Mouse (Mus musculus): Measurements from ENCODE around the gene Foxi3. TPM values are rescaled to one million over a fixed set of nuclear protein-coding genes. Genes with fewer than 3 reads are reported as not detected.

Gene Foxi3
- not detected in 2 replicates for total RNA-seq (2017)

DNA sequence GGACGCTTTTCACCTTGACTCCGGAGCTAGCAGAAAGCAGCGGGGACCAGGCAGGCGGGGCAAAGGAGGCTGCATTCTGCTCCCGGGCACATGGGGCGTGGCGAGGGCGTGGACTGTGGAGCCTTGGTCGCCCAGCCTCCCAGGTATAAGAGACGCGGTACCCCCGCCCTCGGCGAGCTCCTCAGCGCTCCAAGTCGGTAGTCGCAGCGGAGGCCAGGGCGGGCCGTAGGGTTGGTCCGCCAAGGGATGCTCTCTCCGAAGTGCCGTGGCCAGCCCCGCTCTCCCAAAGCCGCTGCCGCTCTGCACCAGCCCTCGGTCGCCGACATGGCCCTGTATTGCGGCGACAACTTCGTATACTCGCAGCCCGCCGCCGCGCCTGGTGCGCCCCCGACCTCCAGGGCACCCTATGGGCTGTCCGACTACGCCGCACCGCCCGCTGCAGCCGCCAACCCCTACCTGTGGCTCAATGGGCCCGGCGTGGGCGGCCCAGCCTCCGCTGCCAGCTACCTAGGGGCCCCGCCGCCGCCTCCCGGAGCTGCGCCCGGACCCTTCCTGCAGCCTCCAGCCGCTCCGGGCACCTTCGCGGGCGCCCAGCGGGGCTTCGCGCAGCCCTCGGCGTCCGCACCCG is at the start of gene Foxi3:
Gene Foxi3, plus strand, starts transcription at position 247 of the 628 bp plus-strand sequence.
- ATAC-seq (replicated peaks in 1 of 2; ENCODE audit: insufficient read depth in 1 of 2, low FRiP score in 2 of 2, low TSS enrichment in 1 of 2, low read depth in 1 of 2, poor library complexity in 2 of 2, severe bottlenecking in 2 of 2) = peak in 1 of 2 experiments; percentile 52; a peak in 1 of 4 replicates

DNA sequence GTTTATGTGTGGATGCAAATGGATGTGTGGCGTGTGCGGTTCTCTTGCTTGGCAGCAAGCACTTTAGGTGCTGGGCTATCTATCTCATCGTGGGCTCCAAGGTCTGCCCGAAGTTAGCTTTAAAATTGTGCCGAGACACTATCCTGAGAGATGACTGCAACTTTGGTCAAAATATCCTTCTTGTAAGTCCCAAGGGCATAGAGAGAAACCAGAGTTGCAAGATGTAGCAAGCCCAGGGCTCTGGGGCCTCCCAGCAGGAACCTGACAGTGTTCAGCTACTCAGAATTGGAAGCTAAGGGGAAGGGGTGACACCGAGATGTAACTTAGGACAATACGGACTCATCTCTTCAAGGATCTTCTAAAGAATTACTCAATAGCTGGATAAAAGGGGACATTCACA is 46.8 kb upstream of the Foxi3 start:
- no peak for ATAC-seq (replicated peaks in 1 of 2; ENCODE audit: insufficient read depth in 1 of 2, low FRiP score in 2 of 2, low TSS enrichment in 1 of 2, low read depth in 1 of 2, poor library complexity in 2 of 2, severe bottlenecking in 2 of 2)

DNA sequence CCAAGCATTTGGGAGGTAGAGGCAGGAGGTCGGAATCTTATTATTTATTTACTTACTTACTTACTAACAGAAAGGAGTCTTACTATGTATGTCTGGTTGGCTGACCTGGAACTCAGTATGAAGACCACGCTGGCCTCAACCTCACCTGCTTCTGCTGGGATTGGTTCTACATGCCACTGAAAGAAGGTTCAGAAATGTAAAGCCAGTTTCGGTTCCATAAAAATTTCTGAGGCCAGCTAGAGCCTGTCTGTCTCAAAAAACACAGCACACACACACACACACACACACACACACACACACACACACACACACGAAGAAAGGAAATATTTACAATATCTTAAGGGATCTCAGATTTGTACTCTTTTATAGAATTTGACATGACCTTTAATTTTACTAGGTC is 46.0 kb upstream of the Foxi3 start:
- no peak for ATAC-seq (replicated peaks in 1 of 2; ENCODE audit: insufficient read depth in 1 of 2, low FRiP score in 2 of 2, low TSS enrichment in 1 of 2, low read depth in 1 of 2, poor library complexity in 2 of 2, severe bottlenecking in 2 of 2)

DNA sequence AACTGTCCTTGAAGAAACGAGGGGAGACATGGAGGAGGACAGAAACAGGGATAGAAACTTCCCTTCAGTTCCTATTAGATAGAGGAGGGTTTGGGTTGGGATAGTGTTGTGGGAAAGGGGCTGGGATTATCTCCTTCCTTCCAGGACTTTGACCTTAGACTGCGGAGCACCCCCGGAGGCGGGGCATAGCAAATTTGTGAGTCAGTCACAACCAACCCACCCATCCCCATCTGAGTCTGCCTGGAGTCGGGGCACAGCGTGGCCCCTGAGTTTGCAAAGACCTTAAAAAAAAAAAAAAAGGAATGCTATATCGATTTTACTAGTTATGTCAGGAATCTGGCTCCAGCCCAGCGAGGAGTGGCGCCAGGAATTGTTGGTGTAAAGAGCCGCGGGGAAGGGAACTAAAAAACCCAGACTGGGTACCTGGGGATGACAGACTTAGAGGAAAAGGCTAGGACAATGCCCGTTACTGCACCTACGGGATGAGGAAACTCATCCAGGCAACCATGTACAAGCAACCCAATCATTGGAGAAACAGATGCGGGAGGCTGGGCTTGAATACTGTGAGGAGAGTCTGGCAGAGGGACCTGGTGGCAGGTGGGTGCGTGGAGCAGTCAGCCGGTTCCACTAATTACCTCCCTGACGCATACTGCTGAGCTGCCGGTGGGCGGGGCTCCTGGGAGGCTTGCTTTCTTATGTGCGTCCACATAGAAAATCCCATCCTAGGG is 44.5 kb upstream of the Foxi3 start:
- ATAC-seq (replicated peaks in 1 of 2; ENCODE audit: insufficient read depth in 1 of 2, low FRiP score in 2 of 2, low TSS enrichment in 1 of 2, low read depth in 1 of 2, poor library complexity in 2 of 2, severe bottlenecking in 2 of 2) = no peak; a peak in 1 of 4 replicates

DNA sequence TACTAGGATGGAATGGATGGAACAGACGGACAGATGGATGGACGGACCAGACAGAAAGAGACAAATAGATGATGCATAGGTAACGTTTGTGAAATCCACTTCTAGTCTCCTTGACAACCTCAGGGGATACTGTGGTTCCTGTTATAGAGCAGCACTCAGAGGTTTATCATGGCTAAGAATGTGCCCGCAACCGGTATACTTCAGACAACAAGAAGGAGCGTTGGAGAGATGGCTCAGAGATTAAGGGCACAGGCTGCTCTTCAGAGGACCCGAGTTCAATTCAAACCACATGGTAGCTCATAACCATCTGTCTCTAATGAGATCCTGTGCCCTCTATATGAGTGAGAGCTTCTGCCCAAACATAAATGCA is 44.0 kb upstream of the Foxi3 start:
- no peak for ATAC-seq (replicated peaks in 1 of 2; ENCODE audit: insufficient read depth in 1 of 2, low FRiP score in 2 of 2, low TSS enrichment in 1 of 2, low read depth in 1 of 2, poor library complexity in 2 of 2, severe bottlenecking in 2 of 2)

DNA sequence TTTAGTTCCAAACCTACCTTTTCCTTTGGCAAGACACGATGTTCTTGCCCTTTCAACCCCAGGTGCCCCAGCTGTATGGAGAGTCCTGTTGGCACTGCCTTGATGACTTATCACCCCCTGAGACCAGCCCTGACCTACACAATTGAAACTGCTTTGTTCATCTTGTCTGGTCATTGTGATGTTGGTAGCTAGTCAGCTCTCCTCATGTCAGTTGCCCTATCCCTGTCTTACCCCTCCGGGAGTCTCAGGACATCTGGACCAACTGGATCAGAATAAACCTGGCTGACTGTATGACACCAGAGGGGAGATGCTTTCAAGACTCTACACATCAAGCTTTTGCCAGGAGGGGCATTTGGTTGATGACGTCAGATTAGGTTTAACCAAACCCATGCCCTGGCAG is 37.5 kb upstream of the Foxi3 start, which contains the start of gene Tex37:
Gene Tex37, minus strand, starts transcription at position 101 of the 400 bp plus-strand sequence.
- ATAC-seq (replicated peaks in 1 of 2; ENCODE audit: insufficient read depth in 1 of 2, low FRiP score in 2 of 2, low TSS enrichment in 1 of 2, low read depth in 1 of 2, poor library complexity in 2 of 2, severe bottlenecking in 2 of 2) = no peak

DNA sequence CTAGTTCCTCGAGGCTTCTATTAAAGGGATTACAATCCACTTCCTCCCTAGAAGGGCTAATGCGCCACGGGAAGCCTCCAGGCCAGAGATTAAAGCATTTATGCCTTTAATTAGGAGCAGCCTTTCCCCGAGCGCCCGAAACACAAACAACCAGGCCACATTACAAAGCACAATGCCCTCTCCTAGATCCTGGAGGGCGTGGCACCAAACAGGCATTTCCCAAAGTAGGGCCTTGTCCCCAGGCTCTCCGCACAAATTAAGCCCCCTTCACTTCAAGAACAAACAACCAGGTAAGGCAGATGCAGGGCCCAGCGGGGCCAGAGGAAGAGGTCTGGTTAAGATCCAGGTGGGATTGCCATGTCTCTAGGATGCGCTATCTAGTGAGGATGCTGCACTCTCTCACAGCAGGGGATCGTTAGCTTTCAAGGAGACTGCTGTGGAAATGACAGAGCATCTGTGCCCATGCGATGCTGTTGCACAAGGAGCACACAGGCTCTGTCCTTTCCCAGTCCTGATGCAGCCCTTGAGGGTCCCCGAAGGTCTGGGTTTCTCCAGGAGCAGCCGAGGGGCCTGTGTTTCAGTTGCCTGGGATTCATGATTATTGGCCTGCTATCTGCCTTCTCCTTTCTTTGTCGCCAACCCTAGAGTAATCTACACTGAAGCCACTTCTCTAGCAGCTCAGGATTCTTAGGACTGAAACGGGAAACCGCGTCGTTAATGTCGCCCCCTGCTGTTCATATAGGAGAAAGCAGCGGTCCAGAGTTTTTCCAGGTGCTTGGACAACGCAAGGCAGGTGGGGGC is 34.9 kb upstream of the Foxi3 start:
- peak; percentile 53 to 79; a peak in 3 of 4 replicates for ATAC-seq (replicated peaks in 1 of 2; ENCODE audit: insufficient read depth in 1 of 2, low FRiP score in 2 of 2, low TSS enrichment in 1 of 2, low read depth in 1 of 2, poor library complexity in 2 of 2, severe bottlenecking in 2 of 2)

DNA sequence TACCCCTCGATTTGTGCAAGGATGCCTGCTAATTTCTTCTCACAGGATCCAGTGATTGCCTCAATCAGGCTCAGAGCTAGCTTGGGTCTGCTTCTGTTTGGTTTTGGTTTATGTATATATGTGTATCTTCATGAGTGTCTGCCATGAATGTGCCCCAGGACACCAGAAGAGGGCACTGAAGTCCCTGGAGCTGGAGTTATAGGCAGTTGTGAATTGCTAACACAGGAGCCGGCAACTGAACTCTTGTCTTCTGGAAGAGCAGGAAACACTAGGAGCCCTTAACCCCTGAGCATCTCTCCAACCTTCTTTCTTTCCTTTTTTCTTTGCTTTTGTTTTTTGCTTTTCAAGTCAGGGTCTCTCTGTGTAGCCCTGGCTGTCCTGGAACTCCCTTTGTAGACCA is 24.5 kb upstream of the Foxi3 start:
- ATAC-seq (replicated peaks in 1 of 2; ENCODE audit: insufficient read depth in 1 of 2, low FRiP score in 2 of 2, low TSS enrichment in 1 of 2, low read depth in 1 of 2, poor library complexity in 2 of 2, severe bottlenecking in 2 of 2) = no peak

DNA sequence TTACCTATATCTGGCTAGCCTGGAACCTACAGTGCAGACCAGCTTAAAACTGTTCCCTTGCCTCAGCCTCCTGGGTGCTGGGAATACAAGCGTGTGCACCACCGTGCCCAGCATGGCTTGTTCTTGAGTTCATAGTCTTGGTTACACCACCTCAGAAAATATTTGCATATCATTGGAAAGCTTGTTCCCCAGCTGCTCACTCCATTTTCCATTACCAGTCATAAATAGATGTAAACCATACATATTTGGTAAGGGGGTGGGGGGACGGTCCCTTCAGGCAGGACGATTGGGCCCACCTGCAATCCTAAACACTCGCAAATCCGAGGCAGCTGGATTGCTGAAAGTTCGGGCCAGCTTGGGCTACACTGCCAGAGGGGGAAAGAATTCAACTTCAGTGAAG is 3.1 kb upstream of the Foxi3 start:
- no peak for ATAC-seq (replicated peaks in 1 of 2; ENCODE audit: insufficient read depth in 1 of 2, low FRiP score in 2 of 2, low TSS enrichment in 1 of 2, low read depth in 1 of 2, poor library complexity in 2 of 2, severe bottlenecking in 2 of 2)

DNA sequence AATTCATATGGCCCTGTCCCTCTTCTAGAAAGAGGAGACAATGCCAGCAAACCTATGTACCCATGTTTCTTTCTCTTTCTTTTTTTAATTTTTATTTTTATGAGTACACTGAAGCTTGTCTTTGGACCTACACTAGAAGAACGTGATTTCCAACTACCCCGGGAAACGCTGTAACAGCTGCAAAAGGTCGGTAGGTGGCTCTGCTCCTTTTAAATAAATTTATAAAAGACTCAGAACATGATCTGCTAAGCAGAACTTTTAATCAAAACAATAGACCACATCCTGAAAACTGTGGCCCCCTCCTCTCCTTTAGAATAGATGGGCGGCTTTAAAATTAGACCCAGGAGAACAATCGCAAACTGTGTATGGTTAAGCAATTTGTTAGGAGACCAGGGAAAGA is 2.3 kb upstream of the Foxi3 start:
- no peak for ATAC-seq (replicated peaks in 1 of 2; ENCODE audit: insufficient read depth in 1 of 2, low FRiP score in 2 of 2, low TSS enrichment in 1 of 2, low read depth in 1 of 2, poor library complexity in 2 of 2, severe bottlenecking in 2 of 2)

DNA sequence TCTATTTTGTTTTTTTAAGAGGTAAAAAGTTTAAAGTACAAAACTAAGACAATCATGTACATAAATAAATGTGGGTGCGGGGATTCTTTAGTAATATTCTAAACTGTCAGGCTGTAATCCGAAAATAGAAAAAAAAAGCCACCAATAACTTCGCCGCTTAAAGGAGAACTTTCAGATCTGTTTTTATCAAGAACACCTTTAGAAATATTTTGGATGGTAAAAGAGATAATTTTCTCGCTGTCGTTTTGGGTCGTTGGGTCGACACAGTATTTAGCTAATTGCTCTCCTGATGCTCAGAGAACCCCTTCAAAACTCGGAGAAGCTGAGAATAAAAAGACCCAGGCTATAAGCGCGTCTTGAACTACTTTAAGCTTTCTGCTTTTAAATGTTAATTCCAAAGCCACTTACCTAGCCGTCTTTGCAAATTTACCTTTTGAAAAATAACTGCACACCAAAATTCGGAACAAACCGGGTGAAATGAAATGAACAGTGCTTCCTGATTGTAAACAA is 985 bp upstream of the Foxi3 start:
- no peak for ATAC-seq (replicated peaks in 1 of 2; ENCODE audit: insufficient read depth in 1 of 2, low FRiP score in 2 of 2, low TSS enrichment in 1 of 2, low read depth in 1 of 2, poor library complexity in 2 of 2, severe bottlenecking in 2 of 2)

DNA sequence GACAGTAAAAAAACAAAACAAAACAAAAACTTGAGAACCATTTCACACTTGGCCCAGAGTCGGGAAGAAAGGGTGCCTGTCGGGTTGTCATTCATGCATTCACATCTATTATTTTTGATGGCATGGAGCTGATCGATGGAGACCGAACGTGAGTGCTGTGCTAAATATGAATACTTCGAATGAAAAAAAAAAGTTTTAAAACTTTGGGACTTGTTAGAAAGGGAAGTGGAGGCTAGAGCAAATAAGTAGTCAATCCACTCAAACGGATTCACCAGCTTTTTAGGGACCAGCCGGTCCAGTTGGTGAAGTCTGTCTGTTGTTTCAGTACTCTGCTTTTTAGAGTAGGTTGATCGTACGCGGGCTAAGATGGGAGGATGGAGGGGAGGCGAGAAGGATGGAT is 490 bp upstream of the Foxi3 start:
- no peak for ATAC-seq (replicated peaks in 1 of 2; ENCODE audit: insufficient read depth in 1 of 2, low FRiP score in 2 of 2, low TSS enrichment in 1 of 2, low read depth in 1 of 2, poor library complexity in 2 of 2, severe bottlenecking in 2 of 2)

DNA sequence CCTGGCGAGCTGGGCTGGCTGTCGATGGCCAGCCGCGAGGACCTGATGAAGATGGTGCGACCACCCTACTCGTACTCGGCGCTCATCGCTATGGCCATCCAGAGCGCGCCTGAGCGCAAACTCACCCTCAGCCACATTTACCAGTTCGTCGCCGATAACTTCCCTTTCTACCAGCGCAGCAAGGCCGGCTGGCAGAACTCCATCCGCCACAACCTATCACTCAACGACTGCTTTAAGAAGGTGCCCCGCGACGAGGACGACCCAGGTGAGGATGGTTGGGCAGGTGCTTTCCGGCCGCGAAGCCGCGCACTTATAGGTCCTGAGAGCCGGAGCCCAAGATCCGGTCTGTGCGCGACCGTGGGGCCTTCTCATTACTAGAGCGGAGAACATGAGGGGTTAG is 605 bp downstream of the Foxi3 start:
- peak; percentile 40 to 62 for ATAC-seq (replicated peaks in 1 of 2; ENCODE audit: insufficient read depth in 1 of 2, low FRiP score in 2 of 2, low TSS enrichment in 1 of 2, low read depth in 1 of 2, poor library complexity in 2 of 2, severe bottlenecking in 2 of 2)

DNA sequence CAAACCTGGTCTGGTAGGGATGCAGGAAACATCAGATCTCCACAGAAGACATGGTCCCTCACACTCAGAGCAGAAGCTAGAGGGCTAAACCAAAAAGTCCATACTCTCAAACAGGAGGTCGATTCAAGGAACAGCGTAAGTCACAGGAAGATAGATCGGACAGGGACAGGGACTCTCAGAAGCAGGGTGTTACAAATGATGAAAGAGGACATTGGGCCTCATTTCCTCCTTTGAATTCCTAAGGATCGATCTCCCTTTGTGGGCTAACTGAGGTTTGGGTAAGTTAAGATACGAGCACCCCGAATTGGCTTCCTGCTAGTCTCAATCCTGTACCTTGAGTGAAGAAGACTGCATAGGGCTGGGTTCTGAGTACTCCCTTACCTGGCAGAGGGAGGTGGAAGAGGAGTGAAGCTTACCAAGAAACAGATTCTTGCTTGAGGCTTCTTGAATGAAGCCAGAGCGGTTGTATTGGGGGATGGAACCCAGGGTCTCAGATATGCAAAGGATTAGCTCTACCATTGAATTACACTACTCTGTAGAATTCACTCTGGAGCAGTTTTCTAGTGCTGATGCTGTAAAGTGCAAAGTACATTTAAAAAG is 1.1 kb downstream of the Foxi3 start:
- ATAC-seq (replicated peaks in 1 of 2; ENCODE audit: insufficient read depth in 1 of 2, low FRiP score in 2 of 2, low TSS enrichment in 1 of 2, low read depth in 1 of 2, poor library complexity in 2 of 2, severe bottlenecking in 2 of 2) = no peak

DNA sequence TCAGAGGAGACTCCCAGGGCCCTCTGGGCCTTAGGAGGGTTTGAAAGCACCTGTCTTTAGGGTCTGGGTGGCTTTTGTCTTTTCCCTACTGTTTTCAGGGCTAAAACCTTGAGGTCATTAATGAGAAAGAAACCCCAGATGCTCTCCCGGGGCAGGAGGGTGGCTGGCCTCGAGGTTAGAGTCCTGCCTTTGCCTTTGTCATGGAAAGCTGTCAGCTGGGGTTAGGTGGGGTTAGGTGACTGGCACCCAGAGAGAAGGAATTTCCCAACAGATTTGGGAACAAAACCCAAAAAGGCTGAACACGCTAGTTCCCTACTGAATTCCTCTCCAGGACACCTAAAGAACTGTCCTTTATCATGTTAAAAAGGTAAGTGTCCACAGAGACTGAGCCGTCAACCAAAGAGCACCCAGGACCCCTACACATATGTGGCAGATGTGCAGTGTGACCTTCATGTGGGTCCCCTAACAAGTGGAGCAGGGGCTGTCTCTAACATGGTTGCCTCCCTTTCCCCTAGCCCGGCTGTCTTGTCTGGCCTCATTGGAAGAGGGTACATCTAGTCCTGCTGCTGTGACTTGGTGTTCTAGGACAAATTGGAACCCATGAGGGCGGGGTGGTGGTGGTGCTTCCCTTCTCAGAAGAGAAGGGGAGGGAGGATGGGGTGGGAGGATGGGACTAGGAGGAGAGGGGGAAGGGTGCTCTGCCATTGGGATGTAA is 7.9 kb downstream of the Foxi3 start:
- ATAC-seq (replicated peaks in 1 of 2; ENCODE audit: insufficient read depth in 1 of 2, low FRiP score in 2 of 2, low TSS enrichment in 1 of 2, low read depth in 1 of 2, poor library complexity in 2 of 2, severe bottlenecking in 2 of 2) = no peak

DNA sequence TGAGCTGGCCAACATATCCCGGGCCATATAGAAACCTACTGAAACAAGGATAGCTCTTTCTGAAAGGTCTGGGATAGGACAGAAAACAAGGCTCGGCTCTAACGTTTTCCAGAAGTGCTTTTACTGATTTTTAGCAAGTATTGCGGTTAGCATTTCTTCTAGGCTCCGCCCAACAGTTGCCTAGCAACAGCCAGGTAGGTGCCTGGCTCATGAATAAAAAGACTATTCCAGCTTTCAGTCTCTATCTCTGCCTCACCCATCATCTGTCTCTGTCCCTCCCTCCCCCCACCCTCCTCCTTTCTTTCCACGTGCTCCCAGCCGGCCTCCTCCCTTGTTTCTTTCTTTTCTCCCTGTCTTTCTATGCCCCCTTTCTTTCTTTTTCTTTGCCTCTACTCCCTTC is 9.4 kb downstream of the Foxi3 start:
- ATAC-seq (replicated peaks in 1 of 2; ENCODE audit: insufficient read depth in 1 of 2, low FRiP score in 2 of 2, low TSS enrichment in 1 of 2, low read depth in 1 of 2, poor library complexity in 2 of 2, severe bottlenecking in 2 of 2) = no peak

DNA sequence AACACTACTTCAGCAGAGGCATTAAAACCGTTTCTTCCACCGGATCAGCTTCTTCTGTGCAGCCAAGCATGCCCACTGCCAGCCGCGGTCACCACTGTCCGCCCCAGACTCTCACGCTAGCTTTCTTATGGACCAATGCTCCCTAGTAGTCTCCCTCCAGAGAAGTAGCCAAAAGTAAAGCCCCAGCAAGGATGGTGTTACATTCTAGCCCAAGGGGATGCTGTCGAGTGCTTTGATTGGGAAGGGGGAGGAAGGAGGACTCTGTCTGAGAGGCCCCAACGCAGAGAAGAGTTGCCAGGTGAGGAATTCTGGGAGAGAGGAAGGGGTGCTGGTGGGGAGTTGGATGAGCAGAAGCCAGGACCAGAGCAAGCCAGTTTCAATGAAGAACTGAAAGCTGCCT is 11.1 kb downstream of the Foxi3 start:
- no peak; a peak in 1 of 4 replicates for ATAC-seq (replicated peaks in 1 of 2; ENCODE audit: insufficient read depth in 1 of 2, low FRiP score in 2 of 2, low TSS enrichment in 1 of 2, low read depth in 1 of 2, poor library complexity in 2 of 2, severe bottlenecking in 2 of 2)

Data from hematopoietic stem cell, adult 5-6 weeks (primary cell).